In the genomic region with DNA sequence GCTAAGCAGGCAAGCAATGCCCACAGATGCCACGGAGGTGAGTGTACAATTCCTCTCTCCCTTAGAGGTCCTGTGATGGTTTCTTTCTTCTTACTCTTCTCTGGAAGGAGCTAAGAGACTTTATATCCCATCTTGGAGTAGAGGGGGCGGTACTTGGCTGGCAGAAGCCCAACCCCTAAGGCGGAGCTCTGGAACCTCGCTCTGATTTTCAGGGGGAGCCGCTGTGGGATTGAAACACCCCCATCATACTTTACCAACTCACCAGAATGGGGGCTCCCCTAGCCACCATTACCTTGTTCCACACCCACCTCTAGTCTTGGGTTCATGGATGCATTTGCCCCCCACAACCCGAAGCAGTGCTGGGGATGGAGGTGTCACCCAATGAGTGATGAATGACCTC, we compare ENCODE assay signal across 27 mouse cellular contexts. TPM values are rescaled to one million over a fixed set of nuclear protein-coding genes. Genes with fewer than 3 reads are reported as not detected.
A peak's percentile ranks its signal among the peaks of the same experiment; 100 is the strongest.
DNase-seq lines count a peak whose midpoint lies in the region; ATAC-seq and TF ChIP-seq lines count a peak whose summit lies in the region.
"Had no signal": no experiment of that assay in that cellular context is flagged by ENCODE, and none has a peak within 500 bp of the region (broad histone marks: within the 10 kb centered on the region; RNA-seq: fewer than 3 reads in every experiment).

Epx (minus strand) TSS at position 101 of the 400 bp plus-strand sequence.

- H3K36me3 ChIP-seq in hindbrain, embryonic 10.5 days = no peaks in the 10 kb centered on the region
- no peaks in the 10 kb centered on the region for H3K36me3 ChIP-seq in hindbrain, embryonic 13.5 days
- no peaks in the 10 kb centered on the region for H3K36me3 ChIP-seq in ES-E14 (ENCODE audit: control insufficient read depth, insufficient read depth, low read length, poor library complexity, severe bottlenecking)
- no peaks in the 10 kb centered on the region for H3K36me3 ChIP-seq in forebrain, embryonic 14.5 days (ENCODE audit: control insufficient read depth, insufficient read depth, low read length)
- H3K36me3 ChIP-seq: embryonic facial prominence, embryonic 13.5 days; embryonic facial prominence, embryonic 15.5 days; forebrain, embryonic 10.5 days; forebrain, embryonic 12.5 days; forebrain, embryonic 15.5 days had no signal

- WGBS in hindbrain, embryonic 10.5 days = 82% methylated on average over 6 of the region's 6 CpGs
- 86% methylated on average over 6 of the region's 6 CpGs for WGBS in hindbrain, embryonic 13.5 days
- 75% methylated on average over 6 of the region's 6 CpGs for WGBS in forebrain, embryonic 14.5 days

- H3K4me3 ChIP-seq in hindbrain, embryonic 10.5 days = no peak within 1 kb of the TSS
- H3K4me3 ChIP-seq in hindbrain, embryonic 13.5 days = no peak within 1 kb of the TSS
- no peak within 1 kb of the TSS for H3K4me3 ChIP-seq in ES-E14 (ENCODE audit: insufficient read depth in 1 of 2, low read depth in 1 of 2, low read length in 2 of 2, poor library complexity in 1 of 2, severe bottlenecking in 1 of 2)
- no peak within 1 kb of the TSS for H3K4me3 ChIP-seq in forebrain, embryonic 14.5 days (ENCODE audit: low read depth, low read length)
- H3K4me3 ChIP-seq: embryonic facial prominence, embryonic 13.5 days; embryonic facial prominence, embryonic 15.5 days; forebrain, embryonic 10.5 days; forebrain, embryonic 12.5 days; forebrain, embryonic 15.5 days had no signal

- in situ Hi-C loops in ES-E14 (cut with MboI; ENCODE audit: low sequenced_read_pairs in 2 of 2, unreplicated experiment in 2 of 2) = no loop called here

- H3K27me3 ChIP-seq in hindbrain, embryonic 10.5 days (ENCODE audit: insufficient read depth, poor library complexity, severe bottlenecking) = no peaks in the 10 kb centered on the region
- H3K27me3 ChIP-seq in hindbrain, embryonic 13.5 days = no peaks in the 10 kb centered on the region
- H3K27me3 ChIP-seq in forebrain, embryonic 14.5 days (replicated peaks; ENCODE audit: control insufficient read depth, insufficient read depth, low read length) = no peaks in the 10 kb centered on the region
- H3K27me3 ChIP-seq: embryonic facial prominence, embryonic 13.5 days; embryonic facial prominence, embryonic 15.5 days; forebrain, embryonic 12.5 days; forebrain, embryonic 15.5 days had no signal

- 0 out of 2 replicates have a peak within 1 kb of the TSS, but pooled peaks have one; percentile 23 for H3K27ac ChIP-seq in hindbrain, embryonic 10.5 days
- no peak within 1 kb of the TSS for H3K27ac ChIP-seq in hindbrain, embryonic 13.5 days
- H3K27ac ChIP-seq in ES-E14 (ENCODE audit: insufficient read depth, low read depth, low read length, poor library complexity, severe bottlenecking) = peak within 1 kb of the TSS; percentile 20; the same call in 1 of the 2 replicates
- H3K27ac ChIP-seq in forebrain, embryonic 14.5 days (ENCODE audit: low read depth, low read length) = no peak within 1 kb of the TSS
- H3K27ac ChIP-seq: embryonic facial prominence, embryonic 13.5 days; embryonic facial prominence, embryonic 15.5 days; forebrain, embryonic 10.5 days; forebrain, embryonic 12.5 days; forebrain, embryonic 15.5 days had no signal

- no peak for ATAC-seq in hindbrain, embryonic 13.5 days (ENCODE audit: low FRiP score)
- no peak for ATAC-seq in erythroblast, adult 5-6 weeks (replicated peaks; ENCODE audit: low FRiP score, poor library complexity, severe bottlenecking)
- ATAC-seq in hematopoietic stem cell, adult 5-6 weeks (replicated peaks in 1 of 2; ENCODE audit: insufficient read depth in 1 of 2, low FRiP score in 2 of 2, low TSS enrichment in 1 of 2, low read depth in 1 of 2, poor library complexity in 2 of 2, severe bottlenecking in 2 of 2) = no peak
- ATAC-seq in forebrain, embryonic 14.5 days = no peak
- ATAC-seq: CD4-positive, CD25-positive, alpha-beta regulatory T cell, adult 4 months; forebrain, embryonic 15.5 days; forebrain, postnatal 0 days had no signal

- no peaks in the 10 kb centered on the region for H3K9me3 ChIP-seq in hindbrain, embryonic 10.5 days
- no peaks in the 10 kb centered on the region for H3K9me3 ChIP-seq in hindbrain, embryonic 13.5 days
- H3K9me3 ChIP-seq in ES-E14 (ENCODE audit: control insufficient read depth, insufficient read depth, low read depth, low read length) = no peaks in the 10 kb centered on the region
- H3K9me3 ChIP-seq in forebrain, embryonic 14.5 days (replicated peaks; ENCODE audit: control insufficient read depth, low read length) = no peaks in the 10 kb centered on the region
- H3K9me3 ChIP-seq: embryonic facial prominence, embryonic 13.5 days; embryonic facial prominence, embryonic 15.5 days; forebrain, embryonic 10.5 days; forebrain, embryonic 12.5 days; forebrain, embryonic 15.5 days had no signal

- H3K4me2 ChIP-seq in hindbrain, embryonic 13.5 days = no peak within 1 kb of the TSS
- H3K4me2 ChIP-seq in forebrain, embryonic 14.5 days (ENCODE audit: low read length) = no peak within 1 kb of the TSS
- H3K4me2 ChIP-seq: embryonic facial prominence, embryonic 13.5 days; embryonic facial prominence, embryonic 15.5 days; forebrain, embryonic 12.5 days; forebrain, embryonic 15.5 days had no signal

- H3K9ac ChIP-seq in hindbrain, embryonic 13.5 days = no peak within 1 kb of the TSS
- no peak within 1 kb of the TSS for H3K9ac ChIP-seq in ES-E14 (ENCODE audit: insufficient read depth, low read depth, low read length, poor library complexity, severe bottlenecking)
- H3K9ac ChIP-seq in forebrain, embryonic 14.5 days (ENCODE audit: low read length) = no peak within 1 kb of the TSS
- H3K9ac ChIP-seq: embryonic facial prominence, embryonic 13.5 days; embryonic facial prominence, embryonic 15.5 days; forebrain, embryonic 12.5 days; forebrain, embryonic 15.5 days; forebrain, postnatal 0 days had no signal

- H3K4me1 ChIP-seq in hindbrain, embryonic 10.5 days (replicated peaks) = 0 out of 2 replicates have a peak, but pooled peaks cover 5% of the 10 kb centered on the region
- no peaks in the 10 kb centered on the region for H3K4me1 ChIP-seq in hindbrain, embryonic 13.5 days (replicated peaks)
- no peaks in the 10 kb centered on the region for H3K4me1 ChIP-seq in ES-E14 (ENCODE audit: control insufficient read depth in 2 of 2, insufficient read depth in 2 of 2, low read length in 2 of 2, poor library complexity in 1 of 2)
- no peaks in the 10 kb centered on the region for H3K4me1 ChIP-seq in forebrain, embryonic 14.5 days (ENCODE audit: control insufficient read depth, insufficient read depth, low read length)
- H3K4me1 ChIP-seq: embryonic facial prominence, embryonic 13.5 days; forebrain, embryonic 12.5 days; forebrain, embryonic 15.5 days had no signal

- no peak for DNase-seq in hindbrain, embryonic 10.5 days (ENCODE audit: low spot score)
- no peak for DNase-seq in ES-E14 (ENCODE audit: low read depth, low spot score)
- no peak for DNase-seq in forebrain, embryonic 14.5 days (ENCODE audit: low spot score)
- DNase-seq in urinary bladder, postnatal 10 days (ENCODE audit: low spot score) = no peak
- DNase-seq: adrenal gland, adult 2 months; adrenal gland, postnatal 10 days; adrenal gland, postnatal 36 days; B cell, adult 2 months; cerebellum, adult 11 months; cerebellum, adult 18-20 months; cerebellum, adult 8-10 months; cerebellum, adult 9-11 months; cerebellum, postnatal 14 days; cerebellum, postnatal 36 days; embryo, embryonic 11 days; forebrain, postnatal 0 days had no signal

TF ChIP-seq in ES-E14, 5 proteins besides CTCF, POLR2A, EP300 and RAD21:
- TF ChIP-seq CHD2 (IDR thresholded peaks at IDR 0.05; ENCODE audit: low read depth, low read length) (no peak), ZNF384 (IDR thresholded peaks at IDR 0.05; ENCODE audit: low read depth, low read length) (no peak), ZC3H11A (IDR thresholded peaks at IDR 0.05; ENCODE audit: borderline replicate concordance, low read depth, low read length) (no peak), MAFK (IDR thresholded peaks at IDR 0.05; ENCODE audit: insufficient read depth, low read depth, low read length) (no peak), HCFC1 (IDR thresholded peaks at IDR 0.05; ENCODE audit: borderline replicate concordance, insufficient read depth, low read length) (no peak)
TF ChIP-seq in ES-E14: peak in this region for 0.

RNA-seq across cellular contexts. Expression of gene Epx, which starts in this region (rescaled TPM):
- not detected in 2 replicates for polyA plus RNA-seq in hindbrain, embryonic 10.5 days (2016; fragmentation: Nextera tagmentation; extraction: Ambion mirVana)
- 0.06 TPM in 1 of 2 replicates, not detected in the other for polyA plus RNA-seq in hindbrain, embryonic 13.5 days (2015; fragmentation: Nextera tagmentation; extraction: Ambion mirVana)
- total RNA-seq in ES-E14 (2012; rRNA removed) = 0.31 and 0.53 TPM in 2 replicates
- 34.0 and 42.8 TPM in 2 replicates for total RNA-seq in erythroblast, adult 5-6 weeks (2015; ENCODE audit: low replicate concordance)
- total RNA-seq in erythroblast, adult 5-6 weeks (2017; ENCODE audit: low replicate concordance) = 31.1 and 53.2 TPM in 2 replicates
- total RNA-seq in hematopoietic stem cell, adult 5-6 weeks (2017) = 11.8 and 20.6 TPM in 2 replicates
- polyA plus RNA-seq in forebrain, embryonic 14.5 days (2014; fragmentation: Nextera tagmentation; extraction: Ambion mirVana) = 0.11 and 0.19 TPM in 2 replicates
- total RNA-seq: adrenal gland, adult 2 months; adrenal gland, postnatal 36 days; CH12.LX; MEL had no signal
- polyA plus RNA-seq: adrenal gland, adult 2 months; CD4-positive, CD25-positive, alpha-beta regulatory T cell, adult 4 months; forebrain, embryonic 10.5 days had no signal

Comparison
In these comparisons a context has a peak if more than half of its experiments do, and no peak if none do; other contexts are left out.
1. H3K27ac ChIP-seq: peak in hindbrain, embryonic 10.5 days (single experiment) and ES-E14 (single experiment); none in hindbrain, embryonic 13.5 days (single experiment) and forebrain, embryonic 14.5 days (single experiment).